Mouse (Mus musculus) gastrocnemius, postnatal 10 days (tissue): ENCODE data around the gene Abcc10. TPM values are rescaled to one million over a fixed set of nuclear protein-coding genes. Genes with fewer than 3 reads are reported as not detected.

Experiments used
- DNase-seq: peaks from one replicate; pipeline ENCODE4 v3.0.0; 2021; ENCODE audit warnings: mixed read lengths
- total RNA-seq, 2 experiments: library from RNA; stranded (reverse); gene quantifications; 2 replicates each; pipeline ENCODE4 v1.2.3; 2021

Abcc10 gene
- total RNA-seq, 2 experiments from 2014 or later, result 3.5 to 4.2 TPM

DNA sequence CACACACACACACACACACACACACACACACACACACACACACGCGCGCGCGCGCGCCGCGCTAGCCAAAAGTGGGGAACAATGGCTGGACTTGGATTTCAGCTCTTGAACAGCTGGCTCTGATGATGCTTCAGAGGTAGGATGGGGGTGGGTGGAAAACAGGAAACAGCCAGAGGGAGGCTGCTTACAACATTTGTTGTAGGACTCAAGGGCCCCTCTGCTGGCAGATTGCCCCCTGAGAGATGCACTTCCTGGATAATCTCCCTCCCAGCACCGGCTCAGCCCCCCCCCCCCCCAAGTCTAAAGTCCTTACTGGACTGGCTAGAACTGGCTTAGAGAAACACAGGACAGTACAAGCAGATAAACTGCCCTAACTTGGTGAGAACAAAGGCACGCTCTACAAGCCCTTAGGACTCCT, 40.5 kb downstream of the Abcc10 start:
- DNase-seq, result peak; percentile 76

DNA sequence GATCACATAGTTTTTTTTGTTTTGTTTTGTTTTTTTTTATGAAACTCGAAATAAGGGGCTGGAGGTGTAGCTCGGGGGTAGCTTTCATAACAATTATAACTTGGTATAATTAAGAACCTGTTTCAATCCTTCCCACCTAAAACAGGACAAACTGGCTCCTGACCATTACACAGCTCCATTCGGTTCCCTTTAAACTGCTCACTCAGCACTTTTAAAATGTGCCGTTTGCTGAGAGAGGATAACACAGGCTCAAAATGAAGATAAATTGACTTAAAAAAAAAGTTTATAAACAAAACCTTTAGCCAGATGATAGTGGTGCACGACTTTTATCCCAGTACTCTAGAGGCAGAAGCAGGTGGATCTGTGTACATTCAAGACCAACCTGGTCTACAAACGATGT, 42.7 kb downstream of the Abcc10 start:
- DNase-seq, result no peak

DNA sequence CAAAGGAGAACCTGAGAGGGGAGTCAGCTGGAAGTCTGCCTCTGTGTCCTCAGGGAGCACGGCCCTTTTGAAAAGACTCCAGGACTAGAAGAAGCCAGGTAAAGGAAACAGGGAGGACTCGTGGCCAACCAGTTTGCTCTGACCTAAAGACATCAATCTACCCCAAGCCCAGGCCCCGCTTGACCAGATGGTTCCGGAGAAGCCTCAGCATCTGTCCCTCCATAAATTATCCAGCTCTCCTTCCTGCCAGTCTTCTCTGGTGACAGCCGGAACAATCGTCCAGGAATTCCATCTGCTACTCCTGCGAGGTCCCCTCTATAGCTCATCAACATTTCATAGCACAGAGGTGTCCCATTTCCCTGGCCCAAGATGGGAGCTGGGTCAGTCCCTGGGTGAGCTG, 43.5 kb downstream of the Abcc10 start:
- DNase-seq, result no peak

DNA sequence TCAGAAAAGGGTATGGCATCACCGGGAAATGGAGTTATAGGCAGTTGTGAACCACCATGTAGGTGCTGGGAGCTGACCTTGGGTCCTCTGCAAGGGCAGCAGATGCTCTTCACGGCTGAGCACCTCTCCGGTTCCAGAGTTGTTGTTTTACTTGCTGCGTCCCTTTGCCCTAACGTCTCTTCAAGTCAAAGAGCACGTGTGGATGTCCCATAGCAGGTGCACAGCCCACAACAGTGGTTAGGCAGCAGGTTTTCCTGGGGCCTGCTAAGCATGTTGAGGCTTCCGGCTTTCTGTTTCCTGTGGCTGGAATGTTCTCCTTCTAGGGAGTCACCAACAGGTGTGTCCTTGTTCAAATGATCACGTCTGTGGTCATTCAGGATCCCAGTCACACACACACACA, 44.2 kb downstream of the Abcc10 start:
- DNase-seq, result no peak

DNA sequence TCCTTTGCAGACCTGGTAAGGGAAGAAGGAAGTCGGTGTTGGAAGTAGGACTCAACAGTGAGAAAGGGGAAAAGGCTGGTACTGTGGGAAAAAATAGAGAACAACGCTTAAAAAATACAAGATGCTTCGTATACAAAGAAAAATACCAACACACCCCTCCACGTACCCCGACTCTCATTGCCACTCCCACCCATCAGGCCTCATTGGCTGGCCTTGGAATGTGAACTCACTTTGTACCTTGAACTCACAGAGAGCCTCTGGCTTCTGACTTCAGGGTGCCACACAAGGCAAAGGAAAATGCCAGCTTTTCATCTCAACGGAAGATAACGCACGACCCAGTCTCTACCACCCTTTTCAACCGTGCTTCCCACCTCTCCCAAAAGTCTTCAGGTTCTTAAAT, 45.0 kb downstream of the Abcc10 start:
- DNase-seq, result no peak

DNA sequence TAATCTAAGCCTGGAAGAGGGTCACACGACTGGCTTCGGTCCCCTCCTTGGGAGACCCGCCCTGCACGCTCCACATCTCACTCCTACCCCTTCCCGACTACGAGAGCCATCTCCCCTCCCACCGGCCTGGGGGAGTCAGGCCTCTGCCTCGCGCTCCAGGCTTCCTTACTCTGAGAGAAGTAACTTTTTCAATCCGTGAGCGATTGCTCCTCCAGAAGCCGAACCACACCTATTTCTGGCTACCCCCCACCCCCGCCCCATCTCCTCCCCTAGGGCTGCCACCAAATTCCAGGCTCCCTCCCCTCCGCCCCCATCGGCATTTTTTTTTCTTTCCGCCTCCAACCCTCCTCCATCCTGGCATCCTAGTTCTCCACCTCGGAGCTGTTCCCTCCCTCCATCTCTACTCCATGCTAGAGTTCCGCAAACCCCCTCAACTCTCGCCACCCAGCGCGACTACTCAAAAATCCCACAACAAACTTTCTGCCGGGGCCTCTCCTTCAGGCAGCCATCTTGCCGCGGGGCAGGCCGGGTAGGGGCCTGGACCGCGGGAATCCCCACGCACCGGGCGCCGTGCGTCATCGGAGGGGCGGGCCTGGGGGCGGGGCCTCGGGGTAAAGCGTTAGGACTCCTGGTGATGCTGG, 45.5 kb downstream of the Abcc10 start, which contains the start of gene Tjap1:
Gene Tjap1, minus strand, starts transcription at position 544 of the 641 bp plus-strand sequence.
- DNase-seq, result peak; percentile 89

DNA sequence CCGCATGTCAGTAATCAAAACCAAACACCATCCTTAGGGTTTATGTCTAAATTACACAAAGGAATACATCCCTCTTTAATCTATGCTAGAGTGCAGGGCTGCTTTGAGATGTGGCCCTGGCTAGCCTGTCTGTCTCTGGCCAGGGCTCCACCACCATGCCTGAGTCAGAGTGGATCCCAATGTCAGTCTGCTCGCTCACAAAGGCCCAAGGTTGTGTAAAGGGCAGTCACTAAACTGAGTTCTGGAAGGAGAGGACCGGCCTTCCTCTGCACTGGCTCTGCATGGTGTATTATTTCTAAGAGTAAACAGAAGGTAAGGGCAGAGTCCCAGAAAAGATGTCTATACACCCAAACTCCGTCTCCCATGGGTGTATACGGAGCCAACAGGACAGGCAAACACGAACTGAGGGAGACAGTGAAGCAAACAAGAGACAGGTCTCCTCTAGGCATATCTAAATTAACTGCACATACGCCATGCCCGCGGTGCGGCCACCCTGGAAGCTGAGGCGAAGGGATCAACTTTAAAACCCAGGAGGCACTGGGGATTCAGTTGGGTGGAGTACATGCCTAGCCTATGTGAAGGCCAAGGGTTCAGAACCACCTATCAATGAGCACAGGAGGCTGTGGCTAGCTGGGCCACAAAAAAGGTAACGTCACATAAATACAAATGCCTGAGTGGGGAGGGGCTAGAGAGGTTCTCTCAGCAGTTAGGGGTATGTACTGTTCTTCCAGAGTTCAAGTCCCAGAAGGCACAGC, 50.0 kb downstream of the Abcc10 start:
- DNase-seq, result no peak

DNA sequence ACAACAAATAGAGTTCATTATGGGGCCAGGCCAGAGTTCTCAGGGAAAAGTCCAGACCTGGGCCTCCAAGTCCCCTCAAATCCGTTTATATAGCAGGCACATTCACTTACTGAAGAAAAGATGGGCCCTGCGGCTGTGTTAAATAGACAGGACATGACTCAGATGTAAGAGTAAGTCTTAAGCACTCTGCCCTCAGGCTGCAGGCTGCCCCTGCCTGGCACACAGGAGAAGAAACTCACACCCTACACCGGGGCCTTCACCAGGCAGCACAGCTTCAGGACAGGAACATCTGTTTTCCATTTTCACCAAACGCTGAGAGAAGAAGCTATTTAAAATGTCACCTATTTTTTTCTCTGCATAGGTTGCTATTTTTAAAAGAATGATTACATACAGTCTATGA, 50.6 kb downstream of the Abcc10 start:
- DNase-seq, result no peak

DNA sequence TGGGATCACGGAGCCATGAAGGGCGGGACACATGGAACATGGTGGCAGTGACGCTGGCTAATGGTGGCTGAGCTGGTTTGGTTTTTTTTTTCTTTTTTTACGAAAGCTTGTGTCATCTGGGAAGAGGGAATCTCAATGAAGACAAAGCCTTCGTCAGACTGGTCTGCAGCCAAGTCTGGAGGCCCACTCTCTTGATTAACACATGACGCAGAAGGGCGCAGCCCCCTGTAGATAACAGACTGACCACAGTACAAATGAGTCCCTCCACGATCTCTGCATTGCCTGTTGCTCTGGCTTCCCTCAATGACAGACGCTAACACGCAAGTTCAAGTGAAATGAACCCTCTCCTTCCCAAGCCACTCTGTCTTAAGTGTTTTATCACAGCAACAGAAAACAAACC, 52.6 kb downstream of the Abcc10 start:
- DNase-seq, result no peak

DNA sequence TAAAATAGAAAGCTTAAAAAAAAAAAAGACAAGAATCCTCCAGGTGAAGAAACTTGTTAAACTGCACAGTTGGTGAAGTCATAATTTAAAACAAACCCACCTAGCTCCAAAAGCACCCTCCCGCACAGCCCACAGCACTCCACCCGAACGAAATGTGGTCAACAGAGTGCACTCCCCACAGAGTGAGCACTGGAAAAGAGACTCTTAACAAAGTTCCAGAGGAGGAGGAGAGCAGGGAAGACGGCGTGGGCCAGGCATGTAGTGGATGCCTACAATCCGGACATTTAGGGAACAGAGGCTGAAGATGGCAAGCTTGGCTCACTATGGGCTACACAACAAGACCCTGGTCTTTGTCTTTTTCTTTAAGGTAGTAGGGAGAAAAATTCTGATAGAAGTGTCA, 53.1 kb downstream of the Abcc10 start:
- no peak for DNase-seq

DNA sequence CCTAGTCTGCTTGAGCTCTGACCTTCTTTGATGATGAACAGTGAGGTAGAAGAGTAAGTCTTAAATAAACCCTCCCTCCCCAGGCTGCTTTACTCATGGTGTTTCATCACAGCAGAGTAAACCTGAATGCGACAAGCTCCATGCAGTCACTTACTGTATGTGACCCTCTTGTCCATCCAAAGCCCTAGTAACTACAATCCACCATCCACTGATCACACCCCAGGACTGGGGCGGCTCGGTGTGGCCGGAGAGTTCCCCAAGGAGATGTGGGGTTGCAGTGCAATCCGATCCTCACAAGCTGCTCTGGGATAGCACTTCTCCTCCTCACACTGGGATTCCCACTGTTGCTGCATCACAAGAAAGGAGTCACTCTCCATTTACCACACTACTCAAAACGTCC, 53.7 kb downstream of the Abcc10 start:
- no peak for DNase-seq

DNA sequence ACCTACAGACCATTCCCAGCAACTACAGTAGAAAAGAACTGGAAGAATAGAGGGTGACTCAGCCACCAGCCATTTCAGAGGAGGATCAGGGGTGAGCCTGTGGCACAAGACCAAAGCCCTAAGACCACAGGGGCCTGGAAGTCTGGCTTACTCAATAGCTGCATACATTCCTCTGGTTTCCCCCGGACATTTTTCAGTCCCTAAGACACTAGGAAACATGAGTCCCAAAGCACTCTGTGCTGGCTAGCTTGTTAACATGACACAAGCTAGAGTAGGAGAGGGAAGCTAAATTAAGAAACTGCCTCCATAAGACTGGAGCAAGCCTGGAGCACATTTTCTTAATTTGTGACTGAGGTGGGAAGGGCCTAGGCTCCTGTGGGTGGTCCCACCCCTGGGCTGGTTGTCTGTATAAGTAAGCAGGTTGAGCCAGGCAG, 54.3 kb downstream of the Abcc10 start:
- no peak for DNase-seq

DNA sequence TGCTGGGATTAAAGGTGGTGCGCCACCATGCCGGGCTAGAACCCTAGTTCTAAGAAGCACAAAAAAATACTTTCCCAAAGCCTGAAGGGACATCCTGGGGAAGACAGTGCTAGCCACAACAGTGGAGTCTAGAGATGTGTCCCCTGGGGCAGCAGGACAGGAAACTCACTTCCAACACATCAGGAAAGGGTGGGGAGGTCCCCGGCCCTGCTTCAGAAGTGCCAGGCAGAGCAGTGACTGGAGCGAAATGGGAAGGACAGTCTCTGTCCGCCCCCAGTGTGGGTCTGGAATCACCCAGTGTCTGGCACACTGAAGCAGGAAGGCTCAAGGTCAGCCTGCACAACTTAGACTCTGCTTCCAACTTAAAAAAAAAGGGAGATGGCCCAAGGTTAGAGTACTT, 55.5 kb downstream of the Abcc10 start:
- no peak for DNase-seq

DNA sequence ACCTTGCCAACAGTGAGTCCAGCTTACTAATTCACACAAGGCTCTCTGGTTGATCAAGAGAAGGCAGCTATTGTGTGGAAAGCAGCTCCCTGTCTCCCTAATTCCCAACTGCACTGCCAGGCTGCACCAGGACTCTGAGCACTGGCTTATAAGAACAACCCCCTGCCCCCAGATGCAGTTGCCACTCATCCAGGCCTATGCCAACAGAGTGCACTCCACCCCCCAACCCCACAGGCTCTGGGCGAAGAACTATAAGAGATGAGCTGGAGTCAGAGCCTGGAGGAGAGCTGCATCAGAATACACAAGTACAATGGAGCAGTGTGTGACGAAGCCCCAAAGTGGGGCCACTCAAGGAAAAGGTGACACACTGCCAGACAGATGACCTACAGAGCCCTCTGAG, 56.1 kb downstream of the Abcc10 start:
- DNase-seq, result no peak

DNA sequence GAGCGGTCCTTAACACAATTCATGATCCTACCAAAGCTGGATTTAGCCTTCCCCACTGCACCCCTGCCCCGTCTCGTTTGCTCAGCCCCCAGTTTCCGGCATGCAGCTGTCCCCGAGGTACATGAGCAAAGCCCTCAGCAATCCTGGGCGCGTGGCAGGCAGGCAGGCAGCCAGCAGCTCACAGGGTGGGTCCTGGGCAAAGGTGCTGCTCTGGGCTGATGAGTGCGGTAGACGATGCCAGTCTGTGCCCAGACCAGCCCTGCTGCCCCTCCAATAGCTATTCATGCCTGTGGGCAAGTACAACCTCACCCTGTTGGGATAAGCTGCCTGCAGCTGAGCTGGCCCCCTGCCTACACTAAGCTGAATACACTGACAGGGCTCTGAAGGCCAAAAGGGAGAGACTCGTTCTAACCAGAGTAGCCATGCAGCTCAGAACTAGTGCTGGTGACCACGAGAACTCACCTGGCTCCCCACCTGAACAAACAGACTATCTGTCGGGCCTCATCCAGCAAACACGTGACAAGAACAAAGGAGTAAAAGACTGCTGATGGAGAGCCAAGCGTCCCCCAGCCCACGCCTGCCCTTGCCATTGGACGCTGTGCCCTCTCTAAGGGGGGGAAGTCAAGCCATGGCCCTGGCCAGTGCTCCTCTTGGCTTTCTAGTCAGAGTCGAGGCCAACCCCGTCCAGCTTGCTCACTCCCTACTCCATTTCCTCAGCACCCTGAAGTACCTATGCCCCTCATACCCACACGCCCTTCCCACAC, 58.2 kb downstream of the Abcc10 start:
- peak; percentile 61 for DNase-seq

DNA sequence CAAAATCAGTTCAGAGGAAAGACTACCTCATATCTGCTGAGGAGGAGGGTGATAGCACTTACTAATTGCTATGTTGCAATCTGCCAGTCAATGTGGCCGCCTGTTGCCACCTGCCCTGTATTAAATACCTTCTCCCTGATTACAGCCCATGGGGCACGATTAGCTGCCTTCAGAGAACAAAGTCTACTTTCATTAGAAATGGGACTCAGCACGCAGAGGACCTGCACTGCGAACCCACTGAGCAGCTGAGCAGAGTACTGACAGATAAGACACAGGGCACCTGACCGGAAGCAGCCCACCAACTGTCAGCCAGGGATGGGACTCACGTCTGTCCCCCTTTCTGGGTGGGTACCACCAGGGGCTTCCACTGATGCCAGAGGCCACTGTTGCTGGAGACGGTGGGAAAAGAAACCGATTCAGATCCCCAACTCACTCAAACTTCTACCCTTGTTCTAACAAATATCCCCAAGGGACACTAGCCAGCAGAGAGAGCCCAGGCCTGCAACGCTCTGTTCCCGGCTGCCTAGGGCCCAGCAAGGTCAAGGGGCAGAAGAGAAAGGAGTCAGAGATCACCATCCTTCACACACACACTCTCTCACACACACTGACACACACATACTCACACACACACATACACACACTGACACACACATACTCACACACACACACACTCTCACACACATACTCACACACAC, 60.0 kb downstream of the Abcc10 start:
- DNase-seq, result no peak

DNA sequence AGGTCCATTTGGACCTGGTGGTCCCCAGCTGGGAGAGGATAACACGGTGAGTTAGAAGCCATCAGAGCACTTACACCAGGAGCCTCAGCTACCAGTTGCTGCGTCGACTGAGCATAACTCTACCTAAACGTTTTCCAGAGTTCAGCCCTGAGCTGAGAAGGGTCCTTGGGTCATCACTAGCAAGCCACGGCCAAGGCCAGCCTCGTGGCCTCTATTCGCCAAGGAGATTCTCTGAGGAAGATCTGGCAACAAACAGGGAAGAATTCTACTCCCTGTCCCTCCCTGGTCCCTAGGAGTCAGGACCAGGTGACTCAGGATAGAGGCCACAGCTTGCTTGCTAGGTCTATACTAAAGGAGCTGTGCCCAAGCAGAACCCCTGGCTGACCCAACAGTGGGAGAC, 60.6 kb downstream of the Abcc10 start:
- no peak for DNase-seq

DNA sequence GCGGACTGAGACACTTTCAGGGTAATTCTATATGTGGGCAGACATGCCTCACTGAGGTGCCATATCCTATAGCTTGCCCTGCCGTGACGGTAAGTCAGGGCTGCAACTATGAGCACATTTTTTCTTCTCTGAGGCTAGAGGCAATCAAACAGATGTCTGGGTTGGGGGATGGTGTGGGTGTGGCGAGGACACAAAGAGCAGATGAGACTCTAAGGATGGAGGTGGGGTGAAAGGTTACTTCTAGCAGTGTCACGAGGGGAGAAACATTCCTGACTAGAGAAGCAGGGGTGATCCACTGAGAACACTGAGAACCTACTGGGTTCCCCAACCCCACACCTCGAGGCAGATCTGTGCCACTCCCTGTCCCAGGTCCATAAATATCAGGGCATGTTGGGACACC, 61.2 kb downstream of the Abcc10 start:
- no peak for DNase-seq

DNA sequence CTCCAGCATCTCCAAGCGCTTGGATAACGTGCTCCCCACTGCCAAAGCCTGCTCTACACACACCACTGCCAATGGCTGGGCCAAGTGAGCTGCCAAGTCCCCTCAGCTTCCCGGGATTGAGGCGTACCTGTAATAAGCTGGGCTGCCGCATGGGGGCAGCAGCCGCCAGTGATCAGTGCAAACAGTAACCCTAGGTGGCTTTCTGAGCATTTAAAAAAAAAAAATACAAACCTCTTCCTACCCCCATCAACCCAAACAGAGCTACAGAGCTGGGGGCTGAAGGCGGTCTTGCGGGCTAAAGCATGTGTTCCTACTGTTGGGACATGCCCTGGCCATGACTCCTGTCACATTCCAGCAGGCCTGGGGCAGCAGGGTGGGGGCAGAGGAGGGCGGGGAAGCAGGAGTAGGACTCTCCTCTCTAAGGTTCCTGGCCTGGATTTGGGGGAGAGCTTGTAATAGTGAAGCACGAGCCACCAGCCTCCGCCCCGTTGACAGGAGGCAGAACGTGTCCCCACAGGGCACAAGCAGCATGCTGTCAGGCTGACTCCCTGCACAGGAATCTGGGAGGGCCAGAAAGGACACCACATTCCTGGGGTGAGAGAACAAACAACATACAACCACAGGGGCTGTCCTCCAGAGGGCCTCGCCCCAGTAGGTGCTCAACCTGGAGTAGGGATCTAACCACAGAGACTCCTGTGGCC, 62.1 kb downstream of the Abcc10 start:
- peak; percentile 87 for DNase-seq

DNA sequence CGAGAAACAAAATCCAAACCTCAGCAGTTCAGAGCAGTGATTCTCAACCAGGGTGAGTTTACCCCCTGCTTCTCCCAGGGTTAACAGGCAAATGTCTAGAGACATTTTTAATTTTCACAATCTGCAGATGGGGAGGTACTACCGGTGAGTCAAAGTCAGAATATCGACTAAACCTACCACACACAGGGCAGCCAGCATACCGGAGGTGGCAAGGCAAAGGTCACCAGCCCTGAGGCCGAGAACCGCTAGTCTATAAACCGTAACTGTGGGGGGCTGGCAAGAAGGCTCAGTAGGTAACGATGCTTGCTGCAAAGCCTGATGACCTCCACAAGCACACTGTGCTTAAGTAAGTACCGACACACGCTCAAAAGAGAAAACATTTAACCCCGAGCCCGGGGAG, 62.6 kb downstream of the Abcc10 start:
- DNase-seq, result no peak

DNA sequence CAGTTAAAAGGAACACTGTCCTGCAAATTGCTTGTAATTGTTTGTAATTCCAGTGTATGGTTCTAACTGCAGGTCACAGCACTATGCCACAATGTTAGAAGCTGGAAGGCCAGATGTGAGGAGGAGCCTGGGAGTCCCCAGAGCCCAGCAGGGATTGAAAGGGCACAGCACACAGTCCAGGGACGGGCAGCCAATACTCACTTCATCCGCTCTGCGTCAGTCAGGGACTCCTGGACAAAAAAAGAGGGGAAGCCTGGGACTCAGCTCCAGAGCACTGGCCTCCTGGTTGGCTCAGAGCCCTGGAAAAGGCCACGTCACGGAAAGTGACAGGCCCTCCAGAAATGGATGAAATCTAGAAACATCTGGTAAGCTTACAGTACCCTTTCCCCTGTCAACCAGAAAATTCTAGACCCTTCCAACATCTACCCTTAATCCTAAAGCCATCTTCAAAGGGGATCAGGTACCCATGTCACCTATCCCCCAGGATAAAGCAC, 65.9 kb downstream of the Abcc10 start:
- no peak for DNase-seq

DNA sequence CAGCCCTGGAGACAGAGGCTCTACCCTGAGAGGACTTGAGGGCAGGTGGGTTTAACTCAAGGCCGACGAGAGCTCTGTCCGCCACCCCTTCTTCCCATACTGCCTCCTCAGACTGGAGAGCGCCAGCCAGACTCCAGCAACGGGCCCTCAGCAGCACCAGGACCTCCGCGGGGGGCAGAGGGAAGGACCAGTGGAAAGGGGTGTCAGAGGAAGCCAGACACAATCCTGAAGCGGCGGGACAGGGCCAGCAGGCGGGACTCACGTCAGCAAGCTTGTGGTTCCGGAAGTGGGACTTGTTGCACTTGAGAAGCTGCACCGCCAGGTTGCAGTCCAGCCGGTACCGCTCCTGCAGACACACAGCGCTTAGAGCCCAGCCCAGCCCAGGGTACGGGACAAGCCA, 68.5 kb downstream of the Abcc10 start:
- DNase-seq, result no peak
